Mouse (Mus musculus) hindbrain, embryonic 15.5 days (tissue): ENCODE results near the gene Lsm7. TPM values are rescaled to one million over a fixed set of nuclear protein-coding genes. Genes with fewer than 3 reads are reported as not detected.
A peak's percentile ranks its signal among the peaks of the same experiment; 100 is the strongest.
"Not testable (repeated sequence)": the region's sequence is repeated elsewhere in the genome, so short reads cannot be mapped to it uniquely, and the experiment has no call there.

ENCODE experiments used
- ATAC-seq: fragments of 200-750 bp; cut with Nextera tagmentation; 2 replicates; pipeline ENCODE4 v1.8.0; 2017; ENCODE audit warnings: low read depth, moderate number of reproducible peaks, moderate TSS enrichment; ENCODE audit not compliant: low FRiP score
- H3K27ac ChIP-seq: fragments of 300-500 bp; sonication (generic); replicated peaks from 2 replicates; pipeline ENCODE4 v1.5.1; 2015; ENCODE audit warnings: mild to moderate bottlenecking, inconsistent platforms
- H3K27me3 ChIP-seq: fragments of 300-500 bp; sonication (generic); 2 replicates; pipeline ENCODE4 v1.6.1; 2015; ENCODE audit warnings: control low read depth, inconsistent platforms
- H3K36me3 ChIP-seq: fragments of 300-500 bp; sonication (generic); 2 replicates; pipeline ENCODE4 v1.6.1; 2015; ENCODE audit warnings: control low read depth, inconsistent platforms
- H3K4me1 ChIP-seq: fragments of 300-500 bp; sonication (generic); replicated peaks from 2 replicates; pipeline ENCODE4 v1.6.1; 2015; ENCODE audit warnings: control low read depth, inconsistent platforms
- H3K4me2 ChIP-seq: fragments of 300-500 bp; sonication (generic); 2 replicates; pipeline ENCODE4 v1.6.1; 2015; ENCODE audit warnings: moderate library complexity, mild to moderate bottlenecking, inconsistent platforms
- H3K4me3 ChIP-seq: fragments of 300-500 bp; sonication (generic); 2 replicates; pipeline ENCODE4 v1.5.1; 2015; ENCODE audit warnings: mild to moderate bottlenecking, inconsistent platforms
- H3K9ac ChIP-seq: fragments of 300-500 bp; sonication (generic); 2 replicates; pipeline ENCODE4 v1.6.1; 2015; ENCODE audit warnings: inconsistent platforms
- H3K9me3 ChIP-seq: fragments of 300-500 bp; sonication (generic); 2 replicates; pipeline ENCODE4 v1.6.1; 2016; ENCODE audit warnings: control low read depth, inconsistent platforms
- WGBS: fragments of 180-500 bp; shearing (Covaris S2); methylation state at CpG from one replicate; pipeline ENCODE4 v1.1.7; 2015; 5-methylcytosine and 5-hydroxymethylcytosine counted together
- polyA plus RNA-seq: library from polyadenylated mRNA; unstranded; fragments of >200 nt; fragmentation: Nextera tagmentation; extraction: Ambion mirVana; gene quantifications from 2 replicates; pipeline ENCODE4 v1.2.1, GENCODE M21; 2015

Gene Lsm7
- polyA plus RNA-seq, 1 experiment from 2014 or later: 210 TPM

- H3K4me3 ChIP-seq: no peak overlapping the region
- no peak overlapping the region for H3K4me2 ChIP-seq
- H3K9ac ChIP-seq: no peak overlapping the region
- no peak overlapping the region for H3K27ac ChIP-seq
- WGBS: 57% methylated on average over 3 of the region's 3 CpGs
- no peaks in the 10 kb centered on the region for H3K9me3 ChIP-seq
- ATAC-seq: no peak
- no peaks in the 10 kb centered on the region for H3K27me3 ChIP-seq
- H3K36me3 ChIP-seq: no peaks in the 10 kb centered on the region
- H3K4me1 ChIP-seq: no peaks in the 10 kb centered on the region
These were observed 35.6 kb downstream of the Lsm7 start for GRCm38 (mm10) chr10:80819406-80819805.

- H3K9me3 ChIP-seq: no peaks in the 10 kb centered on the region
- no peak overlapping the region for H3K27ac ChIP-seq
- H3K4me3 ChIP-seq: no peak overlapping the region
- H3K9ac ChIP-seq: no peak overlapping the region
- H3K4me1 ChIP-seq: no peaks in the 10 kb centered on the region
- H3K27me3 ChIP-seq: no peaks in the 10 kb centered on the region
- no peak for ATAC-seq
- no peaks in the 10 kb centered on the region for H3K36me3 ChIP-seq
- H3K4me2 ChIP-seq: no peak overlapping the region
- WGBS: 53% methylated on average over 6 of the region's 6 CpGs
These were observed 36.3 kb downstream of the Lsm7 start for GRCm38 (mm10) chr10:80818599-80819281.

- not testable (repeated sequence) for H3K4me3 ChIP-seq, H3K4me1 ChIP-seq
These were observed 37.1 kb downstream of the Lsm7 start for GRCm38 (mm10) chr10:80817955-80818354.

GRCm38 (mm10) chr10:80817164-80817563 lies 37.8 kb downstream of the Lsm7 start:
- no peaks in the 10 kb centered on the region for H3K27me3 ChIP-seq
- no peak for ATAC-seq
- no peak overlapping the region for H3K4me3 ChIP-seq
- H3K4me2 ChIP-seq: no peak overlapping the region
- no peaks in the 10 kb centered on the region for H3K4me1 ChIP-seq
- no peaks in the 10 kb centered on the region for H3K36me3 ChIP-seq
- no peaks in the 10 kb centered on the region for H3K9me3 ChIP-seq
- no peak overlapping the region for H3K27ac ChIP-seq
- WGBS: 69% methylated on average over 2 of the region's 2 CpGs
- no peak overlapping the region for H3K9ac ChIP-seq

More at GRCm38 (mm10) chr10:80817955-80818354, 37.1 kb downstream of the Lsm7 start:
- H3K9ac ChIP-seq, ATAC-seq, H3K4me2 ChIP-seq, H3K27ac ChIP-seq, H3K27me3 ChIP-seq, H3K36me3 ChIP-seq, H3K9me3 ChIP-seq: not testable (repeated sequence)
- 81% methylated on average over 7 of the region's 7 CpGs for WGBS

- not testable (repeated sequence) for H3K4me3 ChIP-seq, H3K27me3 ChIP-seq, H3K36me3 ChIP-seq, H3K9ac ChIP-seq, H3K4me2 ChIP-seq, H3K4me1 ChIP-seq, H3K27ac ChIP-seq, ATAC-seq, H3K9me3 ChIP-seq
- 87% methylated on average over 3 of the region's 3 CpGs for WGBS
These were observed 38.7 kb downstream of the Lsm7 start for GRCm38 (mm10) chr10:80816303-80816702.

GRCm38 (mm10) chr10:80814800-80815199 lies 40.2 kb downstream of the Lsm7 start:
- H3K9me3 ChIP-seq: no peaks in the 10 kb centered on the region
- H3K4me1 ChIP-seq: peaks cover 6% of the 10 kb centered on the region; the same call in 1 of the 2 replicates
- no peaks in the 10 kb centered on the region for H3K36me3 ChIP-seq
- no peak overlapping the region for H3K4me2 ChIP-seq
- H3K4me3 ChIP-seq: no peak overlapping the region
- H3K9ac ChIP-seq: no peak overlapping the region
- H3K27me3 ChIP-seq: peaks cover 13% of the 10 kb centered on the region
- no peak overlapping the region for H3K27ac ChIP-seq
- no peak for ATAC-seq
- 59% methylated on average over 7 of the region's 7 CpGs for WGBS

- Histone ChIP-seq H3K27me3 (peaks cover 24% of the 10 kb centered on the region), H3K4me3 (no peak within 1 kb of the TSS), H3K9me3 (no peaks in the 10 kb centered on the region), H3K9ac (no peak within 1 kb of the TSS), H3K4me2 (no peak within 1 kb of the TSS), H3K27ac (no peak within 1 kb of the TSS), H3K36me3 (no peaks in the 10 kb centered on the region), H3K4me1 (peaks cover 14% of the 10 kb centered on the region)
- 73% methylated on average over 4 of the region's 4 CpGs for WGBS
- ATAC-seq: no peak
These were observed 41.6 kb downstream of the Lsm7 start, which contains the start of gene Jsrp1 for GRCm38 (mm10) chr10:80813366-80813765. TSS of gene Jsrp1 (minus strand) at chr10:80813498.

- no peaks in the 10 kb centered on the region for H3K9me3 ChIP-seq
These were observed 42.5 kb downstream of the Lsm7 start for GRCm38 (mm10) chr10:80812391-80813041.

GRCm38 (mm10) chr10:80810084-80810483 lies 44.9 kb downstream of the Lsm7 start:
- H3K27me3 ChIP-seq: peaks cover 28% of the 10 kb centered on the region
- no peak overlapping the region for H3K4me3 ChIP-seq
- no peak overlapping the region for H3K9ac ChIP-seq
- no peak for ATAC-seq
- 5% methylated on average over 20 of the region's 20 CpGs for WGBS
- no peak overlapping the region for H3K27ac ChIP-seq
- H3K36me3 ChIP-seq: peaks cover under 1% of the 10 kb centered on the region
- peaks cover 42% of the 10 kb centered on the region for H3K4me1 ChIP-seq
- H3K9me3 ChIP-seq: no peaks in the 10 kb centered on the region
- H3K4me2 ChIP-seq: peak overlapping the region; percentile 30

More at GRCm38 (mm10) chr10:80812391-80813041, 42.5 kb downstream of the Lsm7 start:
- Histone ChIP-seq H3K9ac (no peak overlapping the region), H3K4me2 (no peak overlapping the region), H3K4me1 (peaks cover 22% of the 10 kb centered on the region), H3K36me3 (no peaks in the 10 kb centered on the region), H3K27ac (no peak overlapping the region), H3K27me3 (peaks cover 28% of the 10 kb centered on the region), H3K4me3 (no peak overlapping the region)
- no peak for ATAC-seq
- WGBS: 70% methylated on average over 5 of the region's 5 CpGs

- Histone ChIP-seq H3K4me1 (peaks cover 42% of the 10 kb centered on the region), H3K4me2 (peak overlapping the region; percentile 92), H3K9me3 (no peaks in the 10 kb centered on the region), H3K27ac (no peak overlapping the region), H3K4me3 (peak overlapping the region; percentile 19; the same call in 1 of the 2 replicates), H3K9ac (peak overlapping the region; percentile 25; the same call in 1 of the 2 replicates), H3K36me3 (peaks cover 10% of the 10 kb centered on the region), H3K27me3 (peaks cover 28% of the 10 kb centered on the region)
- no peak for ATAC-seq
- WGBS: 7% methylated on average over 18 of the region's 18 CpGs
These were observed 45.9 kb downstream of the Lsm7 start for GRCm38 (mm10) chr10:80808985-80809632.

GRCm38 (mm10) chr10:80808099-80808984 lies 46.7 kb downstream of the Lsm7 start:
- H3K4me3 ChIP-seq: peak overlapping the region; percentile 19; the same call in 1 of the 2 replicates
- no peak for ATAC-seq
- H3K9me3 ChIP-seq: no peaks in the 10 kb centered on the region
- peaks cover 16% of the 10 kb centered on the region for H3K36me3 ChIP-seq
- WGBS: 19% methylated on average over 40 of the region's 40 CpGs
- no peak overlapping the region for H3K27ac ChIP-seq
- peaks cover 28% of the 10 kb centered on the region for H3K27me3 ChIP-seq
- H3K4me1 ChIP-seq: peaks cover 42% of the 10 kb centered on the region
- H3K4me2 ChIP-seq: peak overlapping the region; percentile 92
- H3K9ac ChIP-seq: peak overlapping the region; percentile 25; the same call in 1 of the 2 replicates
